Mouse (Mus musculus) heart, embryonic 11.5 days (tissue): ENCODE results near the gene Chrd. TPM values are rescaled to one million over a fixed set of nuclear protein-coding genes. Genes with fewer than 3 reads are reported as not detected.

Experiments
- ATAC-seq: fragments of 200-750 bp; cut with Nextera tagmentation; replicated peaks from 2 replicates; pipeline ENCODE4 v1.8.0; 2017; ENCODE audit warnings: moderate library complexity; ENCODE audit not compliant: insufficient number of reproducible peaks, low FRiP score, low TSS enrichment
- H3K27ac ChIP-seq: fragments of 300-500 bp; sonication (generic); 2 replicates; pipeline ENCODE4 v1.5.1; 2014; ENCODE audit warnings: mild to moderate bottlenecking, low read depth, low read length
- H3K27me3 ChIP-seq: fragments of 300-500 bp; sonication (generic); 2 replicates; pipeline ENCODE4 v1.6.1; 2014; ENCODE audit warnings: mild to moderate bottlenecking, low read length, mixed read lengths; ENCODE audit not compliant: control insufficient read depth, insufficient read depth
- H3K36me3 ChIP-seq: fragments of 300-500 bp; sonication (generic); 2 replicates; pipeline ENCODE4 v1.6.1; 2014; ENCODE audit warnings: mild to moderate bottlenecking, low read length, moderate library complexity, mixed read lengths; ENCODE audit not compliant: control insufficient read depth, insufficient read depth
- H3K4me1 ChIP-seq: fragments of 300-500 bp; sonication (generic); 2 replicates; pipeline ENCODE4 v1.6.1; 2014; ENCODE audit warnings: low read length; ENCODE audit not compliant: control insufficient read depth, insufficient read depth
- H3K4me2 ChIP-seq: fragments of 300-500 bp; sonication (generic); 2 replicates; pipeline ENCODE4 v1.6.1; 2014; ENCODE audit warnings: mild to moderate bottlenecking, moderate library complexity
- H3K4me3 ChIP-seq: fragments of 300-500 bp; sonication (generic); 2 replicates; pipeline ENCODE4 v1.5.1; 2014; ENCODE audit warnings: low read depth, low read length
- H3K9ac ChIP-seq: fragments of 300-500 bp; sonication (generic); 2 replicates; pipeline ENCODE4 v1.6.1; 2014; ENCODE audit warnings: mild to moderate bottlenecking, low read depth, low read length, moderate library complexity
- H3K9me3 ChIP-seq: fragments of 300-500 bp; sonication (generic); replicated peaks from 2 replicates; pipeline ENCODE4 v1.6.1; 2016; ENCODE audit warnings: low read length; ENCODE audit not compliant: control insufficient read depth
- WGBS: fragments of 180-500 bp; shearing (Covaris S2); extraction: QIAGEN DNeasy Blood & Tissue Kit; methylation state at CpG from one replicate; pipeline ENCODE4 v1.1.7; 2014; ENCODE audit not compliant: insufficient replicate concordance; 5-methylcytosine and 5-hydroxymethylcytosine counted together
- polyA plus RNA-seq: library from polyadenylated mRNA; unstranded; fragments of >200 nt; fragmentation: Nextera tagmentation; extraction: Ambion mirVana; gene quantifications from 2 replicates; pipeline ENCODE4 v1.2.1, GENCODE M21; 2014

Chrd gene
- polyA plus RNA-seq: 0.21 and 0.42 TPM in 2 replicates

- Histone ChIP-seq H3K4me2 (peak within 1 kb of the TSS; percentile 99), H3K36me3 (no peaks in the 10 kb centered on the region), H3K27me3 (peaks cover 49% of the 10 kb centered on the region), H3K4me1 (peaks cover 6% of the 10 kb centered on the region; the same call in 1 of the 2 replicates), H3K4me3 (peak within 1 kb of the TSS; percentile 63), H3K9me3 (no peaks in the 10 kb centered on the region), H3K9ac (peak within 1 kb of the TSS; percentile 75), H3K27ac (no peak within 1 kb of the TSS)
- under 1% methylated on average over 59 of the region's 70 CpGs for WGBS
- peak; percentile 69 for ATAC-seq
Observed at GRCm38 (mm10) chr16:20732925-20733730, at the start of gene Chrd. Chrd (plus strand) TSS chr16:20733127.

- Histone ChIP-seq H3K4me1 (peaks cover 12% of the 10 kb centered on the region; the same call in 1 of the 2 replicates), H3K27ac (no peak overlapping the region), H3K4me2 (no peak overlapping the region), H3K27me3 (peaks cover 9% of the 10 kb centered on the region; the same call in 1 of the 2 replicates), H3K36me3 (peaks cover 46% of the 10 kb centered on the region), H3K9me3 (no peaks in the 10 kb centered on the region), H3K4me3 (no peak overlapping the region), H3K9ac (no peak overlapping the region)
- no peak for ATAC-seq
- WGBS: 82% methylated on average over 3 of the region's 3 CpGs
Observed at GRCm38 (mm10) chr16:20690774-20691173, 42.2 kb upstream of the Chrd start.

- Histone ChIP-seq H3K36me3 (peaks cover 38% of the 10 kb centered on the region), H3K27ac (no peak overlapping the region), H3K4me2 (no peak overlapping the region), H3K4me1 (peaks cover 15% of the 10 kb centered on the region; the same call in 1 of the 2 replicates), H3K9ac (no peak overlapping the region), H3K9me3 (no peaks in the 10 kb centered on the region), H3K4me3 (no peak overlapping the region), H3K27me3 (peaks cover 13% of the 10 kb centered on the region; the same call in 1 of the 2 replicates)
- no peak for ATAC-seq
- WGBS: 89% methylated on average over 1 of the region's 1 CpGs
Observed at GRCm38 (mm10) chr16:20691617-20692016, 41.3 kb upstream of the Chrd start.

GRCm38 (mm10) chr16:20692241-20692965 lies 40.5 kb upstream of the Chrd start:
- H3K27ac ChIP-seq: no peak overlapping the region
- no peak overlapping the region for H3K9ac ChIP-seq
- H3K36me3 ChIP-seq: peaks cover 30% of the 10 kb centered on the region
- no peak for ATAC-seq
- H3K4me1 ChIP-seq: peaks cover 15% of the 10 kb centered on the region; the same call in 1 of the 2 replicates
- peak overlapping the region; percentile 86 for H3K4me2 ChIP-seq
- H3K27me3 ChIP-seq: peaks cover 15% of the 10 kb centered on the region; the same call in 1 of the 2 replicates
- no peak overlapping the region for H3K4me3 ChIP-seq
- H3K9me3 ChIP-seq: no peaks in the 10 kb centered on the region
- 46% methylated on average over 16 of the region's 16 CpGs for WGBS

- H3K4me3 ChIP-seq: peak within 1 kb of the TSS; percentile 65
- peak within 1 kb of the TSS; percentile 76 for H3K27ac ChIP-seq
- no peaks in the 10 kb centered on the region for H3K9me3 ChIP-seq
- under 1% methylated on average over 36 of the region's 37 CpGs for WGBS
- ATAC-seq: peak; percentile 90
- H3K9ac ChIP-seq: peak within 1 kb of the TSS; percentile 85
- H3K36me3 ChIP-seq: peaks cover 25% of the 10 kb centered on the region
- peaks cover 15% of the 10 kb centered on the region; the same call in 1 of the 2 replicates for H3K27me3 ChIP-seq
- peak within 1 kb of the TSS; percentile 86 for H3K4me2 ChIP-seq
- peaks cover 15% of the 10 kb centered on the region; the same call in 1 of the 2 replicates for H3K4me1 ChIP-seq
Observed at GRCm38 (mm10) chr16:20693111-20693701, 39.7 kb upstream of the Chrd start, which contains the start of gene Fam131a. Fam131a (plus strand) TSS chr16:20693241.

DNA sequence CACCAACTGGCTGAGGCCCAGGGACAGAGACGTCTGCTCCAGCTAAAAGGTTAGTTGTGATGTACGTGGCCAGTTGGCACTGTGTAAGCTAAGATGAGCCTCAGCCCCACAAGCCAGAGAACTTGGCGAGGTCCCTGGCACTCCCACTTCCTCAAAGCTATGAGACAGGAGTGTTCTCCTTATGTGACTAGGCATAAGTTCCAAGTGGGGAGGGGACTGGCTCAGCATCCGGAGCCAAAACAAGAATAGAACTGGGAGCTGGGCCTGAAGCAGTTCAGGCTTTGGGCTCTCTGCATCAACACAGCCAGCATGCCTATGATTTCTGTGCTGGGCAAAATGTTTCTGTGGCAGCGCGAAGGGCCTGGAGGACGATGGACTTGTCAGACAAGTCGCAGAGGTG lies 38.1 kb upstream of the Chrd start:
- 73% methylated on average over 8 of the region's 8 CpGs for WGBS
- ATAC-seq: no peak
- peaks cover 13% of the 10 kb centered on the region for H3K36me3 ChIP-seq
- no peak overlapping the region for H3K4me2 ChIP-seq
- H3K27me3 ChIP-seq: peaks cover 17% of the 10 kb centered on the region; the same call in 1 of the 2 replicates
- H3K4me1 ChIP-seq: peaks cover 15% of the 10 kb centered on the region; the same call in 1 of the 2 replicates
- no peak overlapping the region for H3K9ac ChIP-seq
- no peak overlapping the region for H3K27ac ChIP-seq
- H3K4me3 ChIP-seq: no peak overlapping the region
- H3K9me3 ChIP-seq: no peaks in the 10 kb centered on the region

DNA sequence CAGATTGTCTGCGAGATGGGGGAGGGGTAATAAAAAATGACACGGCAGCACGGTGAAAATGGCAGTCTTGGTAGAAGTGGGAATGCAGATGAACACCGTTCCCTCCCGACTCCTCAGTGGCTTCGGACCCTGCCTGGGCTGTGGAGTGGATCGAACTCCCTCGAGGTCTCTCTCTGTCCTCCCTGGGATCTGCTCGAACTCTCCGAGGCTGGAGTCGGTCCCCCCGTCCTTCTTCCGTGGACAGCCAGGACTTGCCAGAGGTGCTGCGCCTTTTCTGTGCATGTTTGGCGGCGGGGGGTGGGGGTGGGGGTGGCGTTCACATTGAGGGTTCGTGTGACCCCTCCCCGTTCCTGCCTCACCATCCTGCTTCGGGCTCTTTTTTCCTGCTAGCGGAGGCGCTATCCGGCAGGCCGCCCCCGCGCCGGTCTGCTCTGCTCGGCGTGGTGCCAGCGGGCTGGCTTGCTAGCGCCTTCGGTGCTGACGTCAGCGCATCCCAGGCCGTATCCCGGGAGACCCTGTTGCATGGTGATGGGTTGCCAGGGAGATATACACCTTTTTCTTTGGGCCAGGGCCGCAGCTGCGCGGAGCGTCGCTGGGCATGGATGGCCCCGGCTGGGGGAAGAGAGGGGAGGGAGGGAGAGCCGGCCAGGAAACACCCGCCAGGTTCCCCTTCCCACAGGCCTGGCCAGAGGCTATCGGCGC lies 37.2 kb upstream of the Chrd start:
- Histone ChIP-seq H3K27me3 (peaks cover 17% of the 10 kb centered on the region; the same call in 1 of the 2 replicates), H3K4me2 (peak overlapping the region; percentile 65), H3K36me3 (peaks cover 5% of the 10 kb centered on the region), H3K9me3 (no peaks in the 10 kb centered on the region), H3K4me3 (peak overlapping the region; percentile 34), H3K4me1 (peaks cover 15% of the 10 kb centered on the region; the same call in 1 of the 2 replicates), H3K27ac (no peak overlapping the region), H3K9ac (peak overlapping the region; percentile 59)
- 3% methylated on average over 46 of the region's 46 CpGs for WGBS
- peak; percentile 51 for ATAC-seq
